10 mouse cellular contexts compared by ENCODE assay signal in genomic region chr11:54958571-54959073, GRCm38 (mm10). TPM values are rescaled to one million over a fixed set of nuclear protein-coding genes. Genes with fewer than 3 reads are reported as not detected.
DNase-seq lines count a peak whose midpoint lies in the region; ATAC-seq lines count a peak whose summit lies in the region.
"Had no signal": no experiment of that assay in that cellular context is flagged by ENCODE, and none has a peak within 500 bp of the region (broad histone marks: within the 10 kb centered on the region; RNA-seq: fewer than 3 reads in every experiment).

No protein-coding gene starts in this region.

- no peaks in the 10 kb centered on the region for H3K27me3 ChIP-seq in forebrain, embryonic 15.5 days
- H3K27me3 ChIP-seq in kidney, embryonic 16.5 days (ENCODE audit: insufficient read depth, low read length) = no peaks in the 10 kb centered on the region
- H3K27me3 ChIP-seq: hindbrain, embryonic 15.5 days had no signal

- 54% methylated on average over 3 of the region's 3 CpGs for WGBS in forebrain, embryonic 15.5 days
- 42% methylated on average over 3 of the region's 3 CpGs for WGBS in kidney, embryonic 16.5 days

- H3K27ac ChIP-seq in forebrain, embryonic 15.5 days (replicated peaks) = no peak overlapping the region
- no peak overlapping the region for H3K27ac ChIP-seq in kidney, embryonic 16.5 days (ENCODE audit: low read length)
- H3K27ac ChIP-seq: hindbrain, embryonic 15.5 days had no signal

- H3K9me3 ChIP-seq in forebrain, embryonic 15.5 days = no peaks in the 10 kb centered on the region
- H3K9me3 ChIP-seq in kidney, embryonic 16.5 days (ENCODE audit: low read length) = no peaks in the 10 kb centered on the region
- H3K9me3 ChIP-seq: hindbrain, embryonic 15.5 days had no signal

- H3K4me3 ChIP-seq in forebrain, embryonic 15.5 days = no peak overlapping the region
- no peak overlapping the region for H3K4me3 ChIP-seq in kidney, embryonic 16.5 days (ENCODE audit: low read length)
- H3K4me3 ChIP-seq: hindbrain, embryonic 15.5 days had no signal

- ATAC-seq in forebrain, embryonic 15.5 days (replicated peaks) = no peak
- no peak for ATAC-seq in kidney, embryonic 16.5 days (ENCODE audit: low FRiP score, low TSS enrichment)

- no peak overlapping the region for H3K4me2 ChIP-seq in forebrain, embryonic 15.5 days (replicated peaks)
- no peak overlapping the region for H3K4me2 ChIP-seq in kidney, embryonic 16.5 days (replicated peaks; ENCODE audit: low read depth, low read length)
- H3K4me2 ChIP-seq: hindbrain, embryonic 15.5 days had no signal

- no peaks in the 10 kb centered on the region for H3K36me3 ChIP-seq in forebrain, embryonic 15.5 days
- H3K36me3 ChIP-seq in kidney, embryonic 16.5 days (ENCODE audit: insufficient read depth, low read length) = no peaks in the 10 kb centered on the region
- H3K36me3 ChIP-seq: hindbrain, embryonic 15.5 days had no signal

- peak; percentile 51 to 68 for DNase-seq in spleen, postnatal 36 days (ENCODE audit: low spot score in 2 of 2)
- DNase-seq in spleen, postnatal 14 days (ENCODE audit: low spot score in 2 of 2) = no peak
- DNase-seq in c-Kit-positive CD71-negative TER-119-negative erythroid progenitor cells, embryonic 14.5 days (ENCODE audit: low read depth) = peak; percentile 46
- DNase-seq in lung, postnatal 4 days = peak; percentile 49 to 55
- DNase-seq in kidney, adult 9 months = no peak
- no peak for DNase-seq in layer of hippocampus, postnatal 25 days (ENCODE audit: extremely low spot score in 1 of 2, low spot score in 1 of 2)
- DNase-seq: left cerebral cortex, postnatal 4 days had no signal

- H3K4me1 ChIP-seq in forebrain, embryonic 15.5 days = peaks cover 12% of the 10 kb centered on the region
- peaks cover 18% of the 10 kb centered on the region; the same call in 1 of the 2 replicates for H3K4me1 ChIP-seq in kidney, embryonic 16.5 days (ENCODE audit: insufficient read depth, low read length)

- no peak overlapping the region for H3K9ac ChIP-seq in forebrain, embryonic 15.5 days (replicated peaks)
- H3K9ac ChIP-seq in kidney, embryonic 16.5 days (replicated peaks; ENCODE audit: low read length) = no peak overlapping the region
- H3K9ac ChIP-seq: hindbrain, embryonic 15.5 days had no signal

RNA-seq across cellular contexts. Expression of gene Tnip1, which starts 4.1 kb away (rescaled TPM):
- polyA plus RNA-seq in forebrain, embryonic 15.5 days (2015; fragmentation: Nextera tagmentation; extraction: Ambion mirVana) = 11.3 and 13.2 TPM in 2 replicates
- polyA plus RNA-seq in kidney, embryonic 16.5 days (2015; fragmentation: Nextera tagmentation; extraction: Ambion mirVana) = 20.2 and 22.0 TPM in 2 replicates
- 10 to 100 TPM; 33.1 to 38.0 TPM for total RNA-seq in layer of hippocampus, postnatal 25 days (2021)

RNA-seq across cellular contexts. Expression of gene Gpx3, which starts 56.4 kb away (rescaled TPM):
- polyA plus RNA-seq in forebrain, embryonic 15.5 days (2015; fragmentation: Nextera tagmentation; extraction: Ambion mirVana) = 17.0 and 17.2 TPM in 2 replicates
- polyA plus RNA-seq in kidney, embryonic 16.5 days (2015; fragmentation: Nextera tagmentation; extraction: Ambion mirVana) = 262 and 297 TPM in 2 replicates
- total RNA-seq in layer of hippocampus, postnatal 25 days (2021) = 1 to 10 TPM; 4.6 to 5.6 TPM

Comparison
In these comparisons a context has a peak if more than half of its experiments do, and no peak if none do; other contexts are left out.
1. DNase-seq: peak in spleen, postnatal 36 days (2 of 2), c-Kit-positive CD71-negative TER-119-negative erythroid progenitor cells, embryonic 14.5 days (single experiment) and lung, postnatal 4 days (2 of 2); none in spleen, postnatal 14 days (0 of 2), kidney, adult 9 months (single experiment) and layer of hippocampus, postnatal 25 days (0 of 2).
2. RNA of gene Gpx3, which starts 56.4 kb away (polyA plus RNA-seq): 262 to 297 TPM in kidney, embryonic 16.5 days; 17.0 to 17.2 TPM in forebrain, embryonic 15.5 days; every median in the first group is over 10 times any median in the second.